Mouse (Mus musculus) gastrocnemius, adult 2 months (tissue): ENCODE measurements around the gene Cend1. TPM values are rescaled to one million over a fixed set of nuclear protein-coding genes. Genes with fewer than 3 reads are reported as not detected.

Source experiments
- DNase-seq: peaks from one replicate; pipeline ENCODE4 v3.0.0; 2022
- H3K27ac ChIP-seq: fragments of 200-600 bp; 2 replicates; pipeline ENCODE4 v1.8.1; 2022; ENCODE audit warnings: mild to moderate bottlenecking
- H3K4me3 ChIP-seq: fragments of 200-600 bp; 2 replicates; pipeline ENCODE4 v1.8.1; 2022; ENCODE audit warnings: mild to moderate bottlenecking, moderate library complexity
- CTCF ChIP-seq: fragments of 200-600 bp; IDR thresholded peaks from 2 replicates; pipeline ENCODE4 v1.8.1; 2022; ENCODE audit warnings: antibody characterized with exemption, mild to moderate bottlenecking, moderate library complexity
- intact Hi-C: fragments of 180-260 bp; cut with DNase I; formaldehyde crosslinking; loops from one replicate; pipeline ENCODE4 v1.15.1; 2025
- long read RNA-seq, 2 experiments: library from polyadenylated mRNA; stranded (forward); transcript quantifications; one replicate each; pipeline ENCODE4 v2.0.0; 2021
- total RNA-seq, 2 experiments: library from RNA; stranded (reverse); gene quantifications; 2 replicates each; pipeline ENCODE4 v1.2.3; 2021

The Cend1 gene
- total RNA-seq, result under 1 TPM; 0.28 to 0.31 TPM
- long read RNA-seq, experiment 1, result 0 reads
- long read RNA-seq, experiment 2, result 0 reads

- no peak for TF ChIP-seq CTCF
- DNase-seq, result peak; percentile 53
- H3K4me3 ChIP-seq, result peak within 1 kb of the TSS; percentile 46
- H3K27ac ChIP-seq, result peak within 1 kb of the TSS; percentile 24; the same call in 1 of the 2 replicates
- intact Hi-C loops, result no loop called here
These were observed at the start of gene Cend1 for GRCm38 (mm10) chr7:141429310-141429709. Cend1 (minus strand) TSS chr7:141429491.

GRCm38 (mm10) chr7:141478270-141478748 lies 49.0 kb upstream of the Cend1 start:
- Histone ChIP-seq H3K27ac (peak overlapping the region; percentile 98), H3K4me3 (peak overlapping the region; percentile 97)
- no peak for TF ChIP-seq CTCF
- intact Hi-C loops, result no loop called here
- DNase-seq, result peak; percentile 45

- intact Hi-C loops, result no loop called here
- Histone ChIP-seq H3K4me3 (peak overlapping the region; percentile 97), H3K27ac (peak overlapping the region; percentile 98)
- no peak for TF ChIP-seq CTCF
- peak; percentile 17 for DNase-seq
These were observed 48.4 kb upstream of the Cend1 start for GRCm38 (mm10) chr7:141477578-141478269.

DNA sequence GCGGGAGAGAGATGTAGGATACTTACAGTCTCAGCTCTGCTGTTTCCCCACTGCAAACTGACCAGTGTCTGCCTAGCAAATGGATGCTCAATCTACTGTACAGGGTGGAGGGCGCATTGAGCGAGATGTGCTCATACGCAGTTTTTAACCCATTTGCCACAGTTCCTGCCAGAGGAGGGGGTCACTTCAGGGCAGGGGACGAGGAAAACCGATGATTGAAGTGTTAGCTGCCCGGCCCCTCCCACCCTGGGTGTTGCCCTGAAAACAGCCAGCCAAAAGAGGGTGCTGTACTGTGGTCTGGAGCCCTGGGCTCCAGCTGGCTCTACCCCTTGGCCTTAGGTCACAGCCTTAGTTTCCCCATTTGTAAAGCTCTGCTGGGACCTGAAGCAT lies 47.7 kb upstream of the Cend1 start:
- intact Hi-C loops, result no loop called here
- peak; percentile 55 for DNase-seq
- H3K27ac ChIP-seq, result peak overlapping the region; percentile 98
- TF ChIP-seq CTCF, result no peak
- peak overlapping the region; percentile 97 for H3K4me3 ChIP-seq

GRCm38 (mm10) chr7:141476226-141476980 lies 47.1 kb upstream of the Cend1 start:
- peak overlapping the region; percentile 98 for H3K27ac ChIP-seq
- DNase-seq, result peak; percentile 86
- TF ChIP-seq CTCF, result peak; percentile 23; the same call in 1 of the 2 replicates
- intact Hi-C loops, result no loop called here
- H3K4me3 ChIP-seq, result peak overlapping the region; percentile 97

- peak overlapping the region; percentile 98 for H3K27ac ChIP-seq
- intact Hi-C loops, result no loop called here
- DNase-seq, result no peak
- peak overlapping the region; percentile 97 for H3K4me3 ChIP-seq
- no peak for TF ChIP-seq CTCF
These were observed 46.5 kb upstream of the Cend1 start for GRCm38 (mm10) chr7:141475805-141476158.

GRCm38 (mm10) chr7:141475011-141475804 lies 45.9 kb upstream of the Cend1 start, which contains the start of the genes Polr2l and Tspan4:
Polr2l (minus strand) TSS chr7:141475132.
Tspan4 (plus strand) TSS chr7:141475240.
- H3K4me3 ChIP-seq, result peak within 1 kb of the TSS; percentile 97
- peak; percentile 19; the same call in 1 of the 2 replicates for TF ChIP-seq CTCF
- DNase-seq, result peak; percentile 91
- intact Hi-C loops, result no loop called here
- peak within 1 kb of the TSS; percentile 98 for H3K27ac ChIP-seq

DNA sequence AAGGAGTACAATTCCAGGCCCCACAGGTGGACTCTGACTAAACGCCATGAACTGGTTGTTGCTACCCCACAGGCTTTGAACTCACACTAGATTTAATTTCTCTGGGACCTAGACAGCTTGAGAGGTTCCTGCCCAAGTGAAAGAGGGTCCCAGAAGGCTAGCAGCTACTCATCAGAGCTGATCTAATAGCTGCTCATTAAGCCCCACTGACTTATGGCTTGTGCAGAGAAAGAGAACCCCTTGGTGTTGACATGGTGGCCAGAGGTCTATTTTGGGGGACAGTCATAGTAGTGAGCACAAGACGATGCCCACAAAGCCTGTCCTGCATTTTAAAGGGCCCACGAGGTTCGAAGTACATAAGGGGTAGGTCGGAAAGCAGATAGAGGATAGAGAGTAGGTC lies 44.9 kb upstream of the Cend1 start:
- intact Hi-C loops, result no loop called here
- peak overlapping the region; percentile 98 for H3K27ac ChIP-seq
- DNase-seq, result peak; percentile 16
- H3K4me3 ChIP-seq, result peak overlapping the region; percentile 97
- TF ChIP-seq CTCF, result no peak

DNA sequence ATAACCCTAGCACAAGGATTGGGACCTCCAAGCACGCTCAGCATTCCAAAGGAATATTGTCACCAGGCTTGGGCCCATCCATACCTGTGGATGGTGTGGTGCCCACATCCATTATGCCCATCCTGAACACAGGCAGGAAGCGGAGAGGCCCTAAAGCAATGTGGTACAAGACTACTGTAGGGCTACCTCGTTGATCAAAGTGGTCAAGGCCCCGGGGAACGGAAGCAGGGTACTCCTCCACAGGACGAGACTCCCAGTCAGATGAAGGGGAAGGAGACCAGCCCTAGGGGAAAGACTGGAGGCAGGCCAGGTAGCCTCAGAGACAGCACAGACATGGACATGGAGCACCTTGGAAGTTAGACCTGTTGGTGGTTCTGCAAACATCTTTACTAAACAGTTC lies 43.5 kb upstream of the Cend1 start:
- Histone ChIP-seq H3K27ac (no peak overlapping the region), H3K4me3 (no peak overlapping the region)
- intact Hi-C loops, result no loop called here
- no peak for TF ChIP-seq CTCF
- DNase-seq, result peak; percentile 18

- no peak for DNase-seq
- Histone ChIP-seq H3K27ac (no peak overlapping the region), H3K4me3 (no peak overlapping the region)
- intact Hi-C loops, result no loop called here
- TF ChIP-seq CTCF, result no peak
These were observed 42.9 kb upstream of the Cend1 start for GRCm38 (mm10) chr7:141472226-141472625.

DNA sequence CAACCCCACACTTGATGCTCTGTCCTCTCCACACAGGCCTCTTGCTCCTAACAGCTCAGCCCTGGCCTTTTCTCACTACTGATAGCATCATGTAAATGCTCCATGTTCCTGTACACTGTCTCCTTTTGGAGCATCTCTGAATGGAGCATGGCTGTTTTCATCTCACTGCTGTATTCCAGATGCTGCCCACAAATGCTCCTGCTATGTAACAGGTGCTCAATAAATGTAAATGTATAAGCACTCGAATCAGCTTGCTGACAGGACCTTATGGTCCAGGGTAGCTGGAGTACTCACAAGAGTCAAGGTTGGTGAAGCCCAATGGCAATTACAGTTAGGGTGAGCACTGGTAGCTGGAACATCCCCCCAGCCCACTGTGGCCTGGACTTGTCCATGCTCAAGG lies 41.9 kb upstream of the Cend1 start:
- no peak overlapping the region for H3K27ac ChIP-seq

GRCm38 (mm10) chr7:141470637-141470944 lies 41.3 kb upstream of the Cend1 start:
- Histone ChIP-seq H3K4me3 (no peak overlapping the region), H3K27ac (no peak overlapping the region)
- intact Hi-C loops, result no loop called here
- TF ChIP-seq CTCF, result no peak
- peak; percentile 16 for DNase-seq

More for the DNA sequence above, 41.9 kb upstream of the Cend1 start:
- H3K4me3 ChIP-seq, result no peak overlapping the region
- TF ChIP-seq CTCF, result no peak
- intact Hi-C loops, result no loop called here
- DNase-seq, result no peak
